Mouse (Mus musculus) kidney, embryonic 16.5 days (tissue): Measurements from ENCODE around the gene Wdr26. TPM values are rescaled to one million over a fixed set of nuclear protein-coding genes. Genes with fewer than 3 reads are reported as not detected.

ENCODE experiments used
- ATAC-seq: fragments of 200-750 bp; cut with Nextera tagmentation; 2 replicates; pipeline ENCODE4 v1.8.0; 2017; ENCODE audit warnings: moderate TSS enrichment; ENCODE audit not compliant: low FRiP score, low TSS enrichment
- H3K27ac ChIP-seq: fragments of 300-500 bp; sonication (generic); 2 replicates; pipeline ENCODE4 v1.5.1; 2014; ENCODE audit warnings: low read length
- H3K27me3 ChIP-seq: fragments of 300-500 bp; sonication (generic); 2 replicates; pipeline ENCODE4 v1.6.1; 2014; ENCODE audit warnings: low read length, control low read depth, mixed read lengths; ENCODE audit not compliant: insufficient read depth
- H3K36me3 ChIP-seq: fragments of 300-500 bp; sonication (generic); 2 replicates; pipeline ENCODE4 v1.6.1; 2014; ENCODE audit warnings: low read length, control low read depth, mixed read lengths; ENCODE audit not compliant: insufficient read depth
- H3K4me1 ChIP-seq: fragments of 300-500 bp; sonication (generic); 2 replicates; pipeline ENCODE4 v1.6.1; 2014; ENCODE audit warnings: low read length, control low read depth, mixed read lengths; ENCODE audit not compliant: insufficient read depth
- H3K4me2 ChIP-seq: fragments of 300-500 bp; sonication (generic); replicated peaks from 2 replicates; pipeline ENCODE4 v1.6.1; 2014; ENCODE audit warnings: low read depth, low read length
- H3K4me3 ChIP-seq: fragments of 300-500 bp; sonication (generic); 2 replicates; pipeline ENCODE4 v1.5.1; 2014; ENCODE audit warnings: mild to moderate bottlenecking, low read length
- H3K9ac ChIP-seq: fragments of 300-500 bp; sonication (generic); replicated peaks from 2 replicates; pipeline ENCODE4 v1.6.1; 2014; ENCODE audit warnings: low read length
- H3K9me3 ChIP-seq: fragments of 300-500 bp; sonication (generic); 2 replicates; pipeline ENCODE4 v1.6.1; 2016; ENCODE audit warnings: low read length, control low read depth
- WGBS: fragments of 180-500 bp; shearing (Covaris S2); extraction: QIAGEN DNeasy Blood & Tissue Kit; methylation state at CpG from one replicate; pipeline ENCODE4 v1.1.7; 2014; 5-methylcytosine and 5-hydroxymethylcytosine counted together
- polyA plus RNA-seq: library from polyadenylated mRNA; unstranded; fragments of >200 nt; fragmentation: Nextera tagmentation; extraction: Ambion mirVana; gene quantifications from 2 replicates; pipeline ENCODE4 v1.2.1, GENCODE M21; 2015

Wdr26 gene
- polyA plus RNA-seq, 1 experiment from 2014 or later = 23.1 TPM

GRCm38 (mm10) chr1:181199446-181199845 lies 12.4 kb downstream of the Wdr26 start:
- H3K36me3 ChIP-seq = peaks cover 67% of the 10 kb centered on the region
- no peak overlapping the region for H3K9ac ChIP-seq
- H3K27ac ChIP-seq = no peak overlapping the region
- no peaks in the 10 kb centered on the region for H3K4me1 ChIP-seq
- H3K9me3 ChIP-seq = no peaks in the 10 kb centered on the region
- no peak for ATAC-seq
- no peaks in the 10 kb centered on the region for H3K27me3 ChIP-seq
- no peak overlapping the region for H3K4me2 ChIP-seq
- H3K4me3 ChIP-seq = no peak overlapping the region
- 88% methylated on average over 4 of the region's 4 CpGs for WGBS

- no peaks in the 10 kb centered on the region for H3K9me3 ChIP-seq
- no peak overlapping the region for H3K27ac ChIP-seq
- H3K9ac ChIP-seq = no peak overlapping the region
- WGBS = 88% methylated on average over 4 of the region's 4 CpGs
- no peak for ATAC-seq
- H3K4me2 ChIP-seq = no peak overlapping the region
- no peaks in the 10 kb centered on the region for H3K27me3 ChIP-seq
- H3K36me3 ChIP-seq = peaks cover 64% of the 10 kb centered on the region
- no peaks in the 10 kb centered on the region for H3K4me1 ChIP-seq
- H3K4me3 ChIP-seq = no peak overlapping the region
These were observed 22.9 kb downstream of the Wdr26 start for GRCm38 (mm10) chr1:181188925-181189324.

GRCm38 (mm10) chr1:181170210-181170609 lies 41.6 kb downstream of the Wdr26 start:
- 74% methylated on average over 8 of the region's 8 CpGs for WGBS
- Histone ChIP-seq H3K27ac (no peak overlapping the region), H3K4me3 (no peak overlapping the region), H3K4me2 (no peak overlapping the region), H3K36me3 (peaks cover 32% of the 10 kb centered on the region), H3K27me3 (no peaks in the 10 kb centered on the region), H3K9me3 (no peaks in the 10 kb centered on the region), H3K9ac (no peak overlapping the region), H3K4me1 (no peaks in the 10 kb centered on the region)
- ATAC-seq = no peak

- Histone ChIP-seq H3K36me3 (peaks cover 39% of the 10 kb centered on the region), H3K27ac (no peak overlapping the region), H3K4me1 (no peaks in the 10 kb centered on the region), H3K27me3 (no peaks in the 10 kb centered on the region), H3K4me3 (no peak overlapping the region), H3K4me2 (no peak overlapping the region), H3K9ac (no peak overlapping the region), H3K9me3 (no peaks in the 10 kb centered on the region)
- WGBS = 72% methylated on average over 3 of the region's 3 CpGs
- 0 out of 2 replicates have a peak, but pooled peaks have one; percentile 57 for ATAC-seq
These were observed 43.4 kb downstream of the Wdr26 start for GRCm38 (mm10) chr1:181168377-181168776.

GRCm38 (mm10) chr1:181167816-181168215 lies 44.0 kb downstream of the Wdr26 start:
- Histone ChIP-seq H3K4me1 (no peaks in the 10 kb centered on the region), H3K36me3 (peaks cover 44% of the 10 kb centered on the region), H3K27me3 (no peaks in the 10 kb centered on the region), H3K27ac (no peak overlapping the region), H3K9ac (no peak overlapping the region), H3K4me2 (no peak overlapping the region), H3K9me3 (no peaks in the 10 kb centered on the region), H3K4me3 (no peak overlapping the region)
- ATAC-seq = no peak
- 82% methylated on average over 2 of the region's 2 CpGs for WGBS

- Histone ChIP-seq H3K4me2 (peak overlapping the region; percentile 68), H3K9ac (peak overlapping the region; percentile 77), H3K4me3 (peak overlapping the region; percentile 65), H3K36me3 (peaks cover 15% of the 10 kb centered on the region), H3K4me1 (peaks cover 10% of the 10 kb centered on the region), H3K27ac (no peak overlapping the region; the same call in 1 of the 2 replicates), H3K9me3 (no peaks in the 10 kb centered on the region), H3K27me3 (no peaks in the 10 kb centered on the region)
- WGBS = 27% methylated on average over 5 of the region's 5 CpGs
- 0 out of 2 replicates have a peak, but pooled peaks have one; percentile 32 for ATAC-seq
These were observed 60.3 kb downstream of the Wdr26 start for GRCm38 (mm10) chr1:181151541-181151940.

GRCm38 (mm10) chr1:181150827-181151534 lies 60.8 kb downstream of the Wdr26 start:
- peaks cover 13% of the 10 kb centered on the region for H3K36me3 ChIP-seq
- no peaks in the 10 kb centered on the region for H3K9me3 ChIP-seq
- H3K4me1 ChIP-seq = peaks cover 10% of the 10 kb centered on the region
- H3K9ac ChIP-seq = peak overlapping the region; percentile 77
- peak overlapping the region; percentile 64 for H3K27ac ChIP-seq
- ATAC-seq = peak; percentile 93
- peak overlapping the region; percentile 68 for H3K4me2 ChIP-seq
- H3K27me3 ChIP-seq = no peaks in the 10 kb centered on the region
- H3K4me3 ChIP-seq = peak overlapping the region; percentile 65
- WGBS = under 1% methylated on average over 45 of the region's 59 CpGs

- 72% methylated on average over 3 of the region's 3 CpGs for WGBS
- Histone ChIP-seq H3K4me3 (peak overlapping the region; percentile 65), H3K9ac (no peak overlapping the region), H3K27ac (no peak overlapping the region), H3K36me3 (peaks cover 8% of the 10 kb centered on the region), H3K27me3 (no peaks in the 10 kb centered on the region), H3K4me1 (peaks cover 11% of the 10 kb centered on the region), H3K4me2 (no peak overlapping the region; the same call in 1 of the 2 replicates), H3K9me3 (no peaks in the 10 kb centered on the region)
- ATAC-seq = peak; percentile 65; the same call in 1 of the 2 replicates
These were observed 61.4 kb downstream of the Wdr26 start for GRCm38 (mm10) chr1:181150431-181150826.

GRCm38 (mm10) chr1:181149373-181150017 lies 62.3 kb downstream of the Wdr26 start:
- WGBS = 82% methylated on average over 3 of the region's 3 CpGs
- no peak for ATAC-seq
- Histone ChIP-seq H3K36me3 (peaks cover 4% of the 10 kb centered on the region; the same call in 1 of the 2 replicates), H3K27ac (no peak overlapping the region), H3K4me3 (no peak overlapping the region), H3K9ac (no peak overlapping the region), H3K9me3 (no peaks in the 10 kb centered on the region), H3K27me3 (no peaks in the 10 kb centered on the region), H3K4me2 (no peak overlapping the region), H3K4me1 (peaks cover 19% of the 10 kb centered on the region)

- Histone ChIP-seq H3K36me3 (no peaks in the 10 kb centered on the region), H3K4me3 (no peak overlapping the region), H3K9ac (no peak overlapping the region), H3K27me3 (no peaks in the 10 kb centered on the region), H3K4me1 (peaks cover 19% of the 10 kb centered on the region), H3K4me2 (no peak overlapping the region), H3K9me3 (no peaks in the 10 kb centered on the region), H3K27ac (no peak overlapping the region)
- WGBS = 65% methylated on average over 5 of the region's 5 CpGs
- ATAC-seq = no peak
These were observed 63.3 kb downstream of the Wdr26 start for GRCm38 (mm10) chr1:181148540-181148939.
